Mouse (Mus musculus): ENCODE data around the gene Btn2a2. TPM values are rescaled to one million over a fixed set of nuclear protein-coding genes. Genes with fewer than 3 reads are reported as not detected.

Btn2a2 gene
- polyA plus RNA-seq, 1 experiment, result not detected

GRCm38 (mm10) chr13:23446498-23446952 lies 42.1 kb downstream of the Btn2a2 start:
- no peaks in the 10 kb centered on the region for H3K27me3 ChIP-seq (replicated peaks; ENCODE audit: control insufficient read depth, insufficient read depth, low read length)
- under 1% methylated on average over 16 of the region's 16 CpGs for WGBS
- TF ChIP-seq CTCF (conservative IDR thresholded peaks at IDR 0.05; ENCODE audit: insufficient read depth, insufficient read length, low read depth, low read length) (no peak), POLR2A (IDR thresholded peaks at IDR 0.05; ENCODE audit: low read depth, low read length) (no peak)
- no peaks in the 10 kb centered on the region for H3K36me3 ChIP-seq (ENCODE audit: control insufficient read depth, insufficient read depth, low read length)
- peaks cover 3% of the 10 kb centered on the region; the same call in 1 of the 2 replicates for H3K4me1 ChIP-seq (ENCODE audit: control insufficient read depth, insufficient read depth, low read length)
- no peak overlapping the region for H3K27ac ChIP-seq (ENCODE audit: insufficient read depth, low read depth, low read length)
- peak overlapping the region; percentile 57 for H3K4me3 ChIP-seq (ENCODE audit: insufficient read depth, low read depth, low read length)
- DNase-seq, result peak; percentile 92

- Histone ChIP-seq H3K36me3 (ENCODE audit: control insufficient read depth, insufficient read depth, low read length) (no peaks in the 10 kb centered on the region), H3K4me3 (ENCODE audit: insufficient read depth, low read depth, low read length) (peak overlapping the region; percentile 57), H3K27ac (ENCODE audit: insufficient read depth, low read depth, low read length) (peak overlapping the region; percentile 59), H3K4me1 (ENCODE audit: control insufficient read depth, insufficient read depth, low read length) (peaks cover 3% of the 10 kb centered on the region; the same call in 1 of the 2 replicates), H3K27me3 (replicated peaks; ENCODE audit: control insufficient read depth, insufficient read depth, low read length) (no peaks in the 10 kb centered on the region)
- no peak for TF ChIP-seq CTCF (conservative IDR thresholded peaks at IDR 0.05; ENCODE audit: insufficient read depth, insufficient read length, low read depth, low read length)
- TF ChIP-seq POLR2A (IDR thresholded peaks at IDR 0.05; ENCODE audit: low read depth, low read length), result no peak
- peak; percentile 95 for DNase-seq
- WGBS, result under 1% methylated on average over 55 of the region's 55 CpGs
Observed at GRCm38 (mm10) chr13:23445561-23446320, 42.9 kb downstream of the Btn2a2 start.

GRCm38 (mm10) chr13:23445156-23445555 lies 43.5 kb downstream of the Btn2a2 start:
- Histone ChIP-seq H3K36me3 (ENCODE audit: control insufficient read depth, insufficient read depth, low read length) (no peaks in the 10 kb centered on the region), H3K27ac (ENCODE audit: insufficient read depth, low read depth, low read length) (peak overlapping the region; percentile 59), H3K4me3 (ENCODE audit: insufficient read depth, low read depth, low read length) (peak overlapping the region; percentile 57), H3K27me3 (replicated peaks; ENCODE audit: control insufficient read depth, insufficient read depth, low read length) (no peaks in the 10 kb centered on the region), H3K4me1 (ENCODE audit: control insufficient read depth, insufficient read depth, low read length) (peaks cover 3% of the 10 kb centered on the region; the same call in 1 of the 2 replicates)
- WGBS, result 5% methylated on average over 10 of the region's 10 CpGs
- TF ChIP-seq POLR2A (IDR thresholded peaks at IDR 0.05; ENCODE audit: low read depth, low read length), result no peak
- no peak for TF ChIP-seq CTCF (conservative IDR thresholded peaks at IDR 0.05; ENCODE audit: insufficient read depth, insufficient read length, low read depth, low read length)
- no peak for DNase-seq

GRCm38 (mm10) chr13:23444451-23444850 lies 44.2 kb downstream of the Btn2a2 start:
- Histone ChIP-seq H3K4me1 (ENCODE audit: control insufficient read depth, insufficient read depth, low read length) (peaks cover 3% of the 10 kb centered on the region; the same call in 1 of the 2 replicates), H3K4me3 (ENCODE audit: insufficient read depth, low read depth, low read length) (no peak overlapping the region), H3K27me3 (replicated peaks; ENCODE audit: control insufficient read depth, insufficient read depth, low read length) (no peaks in the 10 kb centered on the region), H3K27ac (ENCODE audit: insufficient read depth, low read depth, low read length) (no peak overlapping the region), H3K36me3 (ENCODE audit: control insufficient read depth, insufficient read depth, low read length) (no peaks in the 10 kb centered on the region)
- DNase-seq, result no peak
- WGBS, result 79% methylated on average over 5 of the region's 5 CpGs
- TF ChIP-seq CTCF (conservative IDR thresholded peaks at IDR 0.05; ENCODE audit: insufficient read depth, insufficient read length, low read depth, low read length), result no peak
- no peak for TF ChIP-seq POLR2A (IDR thresholded peaks at IDR 0.05; ENCODE audit: low read depth, low read length)

- peaks cover 3% of the 10 kb centered on the region; the same call in 1 of the 2 replicates for H3K4me1 ChIP-seq (ENCODE audit: control insufficient read depth, insufficient read depth, low read length)
- H3K27ac ChIP-seq (ENCODE audit: insufficient read depth, low read depth, low read length), result no peak overlapping the region
- no peaks in the 10 kb centered on the region for H3K36me3 ChIP-seq (ENCODE audit: control insufficient read depth, insufficient read depth, low read length)
- TF ChIP-seq POLR2A (IDR thresholded peaks at IDR 0.05; ENCODE audit: low read depth, low read length), result no peak
- no peak for TF ChIP-seq CTCF (conservative IDR thresholded peaks at IDR 0.05; ENCODE audit: insufficient read depth, insufficient read length, low read depth, low read length)
- DNase-seq, result no peak
- H3K27me3 ChIP-seq (replicated peaks; ENCODE audit: control insufficient read depth, insufficient read depth, low read length), result no peaks in the 10 kb centered on the region
- 83% methylated on average over 10 of the region's 10 CpGs for WGBS
- no peak overlapping the region for H3K4me3 ChIP-seq (ENCODE audit: insufficient read depth, low read depth, low read length)
Observed at GRCm38 (mm10) chr13:23439901-23440300, 48.8 kb downstream of the Btn2a2 start.

GRCm38 (mm10) chr13:23438521-23438920 lies 50.1 kb downstream of the Btn2a2 start:
- H3K36me3 ChIP-seq (ENCODE audit: control insufficient read depth, insufficient read depth, low read length), result no peaks in the 10 kb centered on the region
- no peak for TF ChIP-seq CTCF (conservative IDR thresholded peaks at IDR 0.05; ENCODE audit: insufficient read depth, insufficient read length, low read depth, low read length)
- TF ChIP-seq POLR2A (IDR thresholded peaks at IDR 0.05; ENCODE audit: low read depth, low read length), result no peak
- H3K27me3 ChIP-seq (replicated peaks; ENCODE audit: control insufficient read depth, insufficient read depth, low read length), result no peaks in the 10 kb centered on the region
- WGBS, result 3% methylated on average over 7 of the region's 7 CpGs
- H3K4me1 ChIP-seq (ENCODE audit: control insufficient read depth, insufficient read depth, low read length), result no peaks in the 10 kb centered on the region
- peak; percentile 59 for DNase-seq
- peak overlapping the region; percentile 66; the same call in 1 of the 2 replicates for H3K4me3 ChIP-seq (ENCODE audit: insufficient read depth, low read depth, low read length)
- H3K27ac ChIP-seq (ENCODE audit: insufficient read depth, low read depth, low read length), result no peak overlapping the region

- no peaks in the 10 kb centered on the region for H3K4me1 ChIP-seq (ENCODE audit: control insufficient read depth, insufficient read depth, low read length)
- no peaks in the 10 kb centered on the region for H3K36me3 ChIP-seq (ENCODE audit: control insufficient read depth, insufficient read depth, low read length)
- WGBS, result under 1% methylated on average over 17 of the region's 17 CpGs
- H3K4me3 ChIP-seq (ENCODE audit: insufficient read depth, low read depth, low read length), result peak overlapping the region; percentile 66
- TF ChIP-seq POLR2A (IDR thresholded peaks at IDR 0.05; ENCODE audit: low read depth, low read length) (no peak), CTCF (conservative IDR thresholded peaks at IDR 0.05; ENCODE audit: insufficient read depth, insufficient read length, low read depth, low read length) (no peak)
- H3K27ac ChIP-seq (ENCODE audit: insufficient read depth, low read depth, low read length), result no peak overlapping the region
- no peaks in the 10 kb centered on the region for H3K27me3 ChIP-seq (replicated peaks; ENCODE audit: control insufficient read depth, insufficient read depth, low read length)
- DNase-seq, result peak; percentile 96
Observed at GRCm38 (mm10) chr13:23437908-23438307, 50.7 kb downstream of the Btn2a2 start.
